Mouse (Mus musculus) cerebellum, adult 9-10 months (tissue): ENCODE results near the gene Top2a.

Experiments used
- DNase-seq: peaks from one replicate; pipeline ENCODE4 v3.0.0; 2022

The Top2a gene

GRCm38 (mm10) chr11:98963191-98964021 is 60.6 kb downstream of the Top2a start:
- peak; percentile 59 for DNase-seq

GRCm38 (mm10) chr11:98962421-98963095 is 61.4 kb downstream of the Top2a start:
- DNase-seq, result peak; percentile 37

- no peak for DNase-seq
Measured at GRCm38 (mm10) chr11:98961766-98962165, 62.2 kb downstream of the Top2a start.

- no peak for DNase-seq
Measured at GRCm38 (mm10) chr11:98961051-98961592, 62.9 kb downstream of the Top2a start.

- DNase-seq, result no peak
Measured at GRCm38 (mm10) chr11:98960313-98960906, 63.6 kb downstream of the Top2a start.

GRCm38 (mm10) chr11:98959437-98960312 is 64.3 kb downstream of the Top2a start:
- DNase-seq, result no peak

- no peak for DNase-seq
Measured at GRCm38 (mm10) chr11:98956340-98956739, 67.6 kb downstream of the Top2a start.

GRCm38 (mm10) chr11:98955707-98956235 is 68.2 kb downstream of the Top2a start:
- DNase-seq, result no peak

- DNase-seq, result no peak
Measured at GRCm38 (mm10) chr11:98954801-98955706, 68.9 kb downstream of the Top2a start.

- no peak for DNase-seq
Measured at GRCm38 (mm10) chr11:98954373-98954772, 69.6 kb downstream of the Top2a start.

GRCm38 (mm10) chr11:98953835-98954320 is 70.1 kb downstream of the Top2a start:
- DNase-seq, result no peak

GRCm38 (mm10) chr11:98953361-98953760 is 70.6 kb downstream of the Top2a start:
- DNase-seq, result no peak

- DNase-seq, result no peak
Measured at GRCm38 (mm10) chr11:98952736-98953135, 71.3 kb downstream of the Top2a start.

- no peak for DNase-seq
Measured at GRCm38 (mm10) chr11:98952111-98952510, 71.9 kb downstream of the Top2a start.

GRCm38 (mm10) chr11:98951026-98951906 is 72.7 kb downstream of the Top2a start:
- DNase-seq, result peak; percentile 85

GRCm38 (mm10) chr11:98950484-98950883 is 73.5 kb downstream of the Top2a start:
- no peak for DNase-seq

- no peak for DNase-seq
Measured at GRCm38 (mm10) chr11:98949958-98950460, 74.0 kb downstream of the Top2a start.

GRCm38 (mm10) chr11:98949242-98949957 is 74.6 kb downstream of the Top2a start:
- DNase-seq, result no peak
